Mouse (Mus musculus) c-Kit-negative CD71-positive TER-119-positive erythroid progenitor cells, embryonic 14.5 days (primary cell): Measurements from ENCODE around the gene Aoah.

Experiments used
- DNase-seq: peaks from one replicate; pipeline ENCODE4 v3.0.0-alpha.2; 2013; ENCODE audit warnings: low read depth, low spot score

The Aoah gene

DNA sequence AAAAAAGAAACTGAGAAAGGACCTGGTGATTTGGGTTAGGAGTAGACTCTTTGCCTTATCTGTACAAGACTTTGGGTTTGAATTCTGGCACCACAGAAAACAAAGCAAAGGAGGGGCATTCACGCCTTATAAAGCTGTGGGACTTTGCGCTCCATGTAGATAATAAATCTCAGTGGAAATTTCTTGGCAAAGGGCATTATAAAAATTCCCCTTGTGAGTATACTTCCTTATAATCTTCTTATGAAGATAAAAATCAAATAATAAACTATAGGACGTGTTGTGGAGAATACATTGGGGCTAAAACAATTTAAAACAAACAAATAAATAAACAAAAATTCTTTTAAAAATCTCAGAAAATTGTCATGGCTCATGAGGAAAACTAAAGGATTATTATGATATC is 280.9 kb downstream of the Aoah start, which contains the start of gene Olfr1370:
TSS of gene Olfr1370 (minus strand) at position 101 of the 400 bp plus-strand sequence.
- DNase-seq: no peak

GRCm38 (mm10) chr13:21082686-21083085 is 288.8 kb downstream of the Aoah start:
- no peak for DNase-seq
